Mouse (Mus musculus) adrenal gland, adult 8-10 months (tissue): ENCODE measurements at regions not wholly inside any gene's neighbourhood (a gene's known extent, or its start where the extent isn't known, plus 50 kb on each side); places are given as distances from the start of the nearest gene placed in this dataset.

Experiments
- DNase-seq: peaks from one replicate; pipeline ENCODE4 v3.0.0; 2022

GRCm38 (mm10) chr14:105950924-105951323 is 54.3 kb upstream of the Spry2 start:
- DNase-seq = peak; percentile 11

GRCm38 (mm10) chr14:105955082-105955481 is 58.5 kb upstream of the Spry2 start:
- DNase-seq = no peak

GRCm38 (mm10) chr14:105956796-105957195 is 60.2 kb upstream of the Spry2 start:
- DNase-seq = no peak

GRCm38 (mm10) chr14:105958005-105958404 is 61.4 kb upstream of the Spry2 start:
- no peak for DNase-seq

GRCm38 (mm10) chr14:105979544-105980323 is 83.1 kb upstream of the Spry2 start:
- no peak for DNase-seq

GRCm38 (mm10) chr14:105980324-105980680 is 83.7 kb upstream of the Spry2 start:
- no peak for DNase-seq

- DNase-seq = no peak
These were observed 90.8 kb upstream of the Spry2 start for GRCm38 (mm10) chr14:105987341-105987882.

- no peak for DNase-seq
These were observed 92.1 kb upstream of the Spry2 start for GRCm38 (mm10) chr14:105988738-105989137.

GRCm38 (mm10) chr14:105993124-105993523 is 96.5 kb upstream of the Spry2 start:
- no peak for DNase-seq

- peak; percentile 40 for DNase-seq
These were observed 103.2 kb upstream of the Spry2 start for GRCm38 (mm10) chr14:105999801-106000200.

- no peak for DNase-seq
These were observed 98.2 kb upstream of the Trim52 start for GRCm38 (mm10) chr14:106007769-106008168.

GRCm38 (mm10) chr14:106008951-106009350 is 97.0 kb upstream of the Trim52 start:
- no peak for DNase-seq

GRCm38 (mm10) chr14:106010961-106011360 is 95.0 kb upstream of the Trim52 start:
- DNase-seq = no peak

- peak; percentile 88 for DNase-seq
These were observed 94.0 kb upstream of the Trim52 start for GRCm38 (mm10) chr14:106011991-106012427.

GRCm38 (mm10) chr14:106022806-106023205 is 83.2 kb upstream of the Trim52 start:
- no peak for DNase-seq

GRCm38 (mm10) chr14:106026815-106027214 is 79.2 kb upstream of the Trim52 start:
- no peak for DNase-seq

GRCm38 (mm10) chr14:106027686-106028085 is 78.3 kb upstream of the Trim52 start:
- no peak for DNase-seq

GRCm38 (mm10) chr14:106031094-106031493 is 74.9 kb upstream of the Trim52 start:
- no peak for DNase-seq

GRCm38 (mm10) chr14:106033793-106034192 is 72.2 kb upstream of the Trim52 start:
- DNase-seq = no peak

GRCm38 (mm10) chr14:106034933-106035665 is 70.9 kb upstream of the Trim52 start:
- DNase-seq = no peak

- DNase-seq = no peak
These were observed 61.7 kb upstream of the Trim52 start for GRCm38 (mm10) chr14:106044274-106044673.

GRCm38 (mm10) chr14:106050231-106050630 is 55.8 kb upstream of the Trim52 start:
- no peak for DNase-seq
